Mouse (Mus musculus): ENCODE data around the gene Gm17334.

DNA sequence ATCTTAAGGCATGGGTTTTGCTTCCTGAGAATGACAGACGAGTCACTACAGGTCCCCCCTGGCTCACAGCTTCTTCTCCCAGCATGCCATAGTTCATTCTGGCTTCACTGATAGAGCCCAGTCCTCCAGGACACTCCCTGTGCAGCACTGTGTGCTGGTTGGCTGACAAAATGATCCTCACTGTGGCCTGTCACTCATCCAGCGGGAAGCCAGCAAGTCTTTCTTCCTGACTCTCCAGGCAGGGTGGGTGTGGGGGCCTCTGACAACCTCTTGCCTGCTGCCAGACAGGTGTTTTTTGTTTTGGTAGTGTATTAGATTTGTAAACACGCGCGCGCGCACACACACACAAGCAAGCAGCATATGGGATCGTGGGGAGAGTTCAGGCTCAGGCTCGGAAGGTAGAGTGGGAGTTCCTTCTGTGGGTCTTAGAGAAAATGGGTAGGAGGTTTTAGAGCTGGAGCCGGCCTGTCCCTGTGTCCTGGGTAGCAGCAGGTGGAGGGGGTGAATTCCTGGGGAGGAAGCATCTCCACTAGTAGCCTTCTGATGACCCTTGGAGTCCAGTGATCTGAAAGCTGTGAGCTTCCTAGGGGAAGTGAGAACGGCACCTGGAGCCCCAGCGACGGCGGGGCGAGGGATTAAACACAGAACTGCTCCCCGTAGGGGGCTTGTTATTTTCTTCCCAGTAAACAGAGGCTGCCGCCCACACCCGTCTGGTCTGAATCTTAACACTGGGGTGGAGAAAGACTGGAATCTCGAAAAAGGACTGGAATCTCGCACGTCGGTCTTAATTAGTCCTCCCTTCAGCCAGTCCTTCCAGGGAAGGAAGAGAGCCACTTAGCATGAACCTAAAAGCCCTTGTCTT lies 13.2 kb downstream of the Gm17334 start:
- TF ChIP-seq E2F4 (IDR thresholded peaks at IDR 0.05; ENCODE audit: insufficient read depth), result no peak
- TF ChIP-seq TCF12 (IDR thresholded peaks at IDR 0.05; ENCODE audit: insufficient read depth, poor library complexity, severe bottlenecking), result no peak
- TF ChIP-seq MAX (IDR thresholded peaks at IDR 0.05; ENCODE audit: low read depth), result no peak
- no peak for TF ChIP-seq POLR2A (IDR thresholded peaks at IDR 0.05; ENCODE audit: insufficient read length, low read depth)
- no peak for TF ChIP-seq MYOD1 (IDR thresholded peaks at IDR 0.05; ENCODE audit: control insufficient read depth in 1 of 3, insufficient read length in 2 of 3, low read depth in 2 of 3)
- no peak for TF ChIP-seq USF1 (IDR thresholded peaks at IDR 0.05; ENCODE audit: low read depth)
- no peak for TF ChIP-seq POLR2AphosphoS2 (IDR thresholded peaks at IDR 0.05; ENCODE audit: insufficient read length, low read depth)
- no peak for TF ChIP-seq CEBPB (IDR thresholded peaks at IDR 0.05; ENCODE audit: insufficient read depth, poor library complexity, severe bottlenecking)

Measured in myocyte (in vitro differentiated cells).